Mouse (Mus musculus): ENCODE results near the gene Pold1. TPM values are rescaled to one million over a fixed set of nuclear protein-coding genes. Genes with fewer than 3 reads are reported as not detected.

Pold1 gene
- polyA plus RNA-seq, 1 experiment = 81.9 TPM

DNA sequence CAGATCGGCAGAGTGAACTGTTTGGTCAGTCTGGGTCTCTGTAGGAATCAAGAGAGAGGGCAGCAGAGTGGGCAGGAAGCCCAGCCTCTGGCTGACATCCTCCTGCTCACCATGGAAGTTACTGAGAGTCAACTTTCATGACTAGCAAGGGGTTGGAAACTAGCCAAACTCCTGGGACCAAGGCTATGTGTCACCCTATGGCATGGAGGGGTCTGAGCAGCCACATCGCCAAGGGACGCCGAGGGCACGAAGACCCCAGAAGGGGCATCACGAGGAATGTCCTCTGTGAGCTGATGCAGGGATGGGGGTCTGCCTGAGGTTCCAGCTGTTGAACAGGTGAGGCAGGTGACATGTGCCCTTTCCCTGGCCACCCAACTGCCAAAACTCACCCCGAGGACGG lies 60.1 kb downstream of the Pold1 start:
- TF ChIP-seq CTCF (IDR thresholded peaks at IDR 0.05; ENCODE audit: low read depth, low read length) (no peak), EP300 (IDR thresholded peaks at IDR 0.05; ENCODE audit: insufficient read depth, low read depth, low read length) (no peak), POLR2A (IDR thresholded peaks at IDR 0.05; ENCODE audit: insufficient read depth, low read length) (no peak)
- Histone ChIP-seq H3K9ac (ENCODE audit: low read depth, poor library complexity, severe bottlenecking) (no peak overlapping the region), H3K36me3 (ENCODE audit: control insufficient read depth, insufficient read depth, low read length, poor library complexity, severe bottlenecking) (no peaks in the 10 kb centered on the region), H3K27me3 (ENCODE audit: control insufficient read depth, insufficient read depth, low read length, poor library complexity, severe bottlenecking) (no peaks in the 10 kb centered on the region), H3K4me1 (ENCODE audit: control insufficient read depth, insufficient read depth, low read length) (peaks cover 14% of the 10 kb centered on the region), H3K9me3 (replicated peaks; ENCODE audit: control insufficient read depth, insufficient read depth, low read length, poor library complexity, severe bottlenecking) (no peaks in the 10 kb centered on the region), H3K4me3 (ENCODE audit: low read depth, low read length) (no peak overlapping the region), H3K27ac (ENCODE audit: insufficient read depth, low read length) (no peak overlapping the region)

DNA sequence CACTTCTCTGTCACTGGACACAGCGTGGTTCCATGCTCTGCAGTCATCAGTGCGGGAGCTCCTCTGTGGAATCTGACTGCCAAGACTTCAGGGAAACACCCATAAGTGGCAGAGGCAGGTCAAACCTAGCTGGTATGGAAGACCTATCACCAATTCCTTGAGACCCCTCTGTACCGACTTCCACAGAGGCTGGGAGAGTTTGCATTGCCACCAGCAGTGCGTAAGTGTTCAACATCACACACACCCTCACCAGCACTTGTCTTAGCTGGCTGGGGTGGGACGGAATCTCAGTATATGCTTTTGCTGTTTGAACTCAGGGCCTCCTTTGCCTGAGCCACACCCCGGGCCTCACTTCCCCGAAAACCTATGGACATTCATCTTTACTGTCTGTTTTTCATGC lies 60.7 kb downstream of the Pold1 start:
- H3K9ac ChIP-seq (ENCODE audit: low read depth, poor library complexity, severe bottlenecking) = no peak overlapping the region
- no peak overlapping the region for H3K27ac ChIP-seq (ENCODE audit: insufficient read depth, low read length)
- TF ChIP-seq POLR2A (IDR thresholded peaks at IDR 0.05; ENCODE audit: insufficient read depth, low read length) (no peak), EP300 (IDR thresholded peaks at IDR 0.05; ENCODE audit: insufficient read depth, low read depth, low read length) (no peak), CTCF (IDR thresholded peaks at IDR 0.05; ENCODE audit: low read depth, low read length) (no peak)
- H3K27me3 ChIP-seq (ENCODE audit: control insufficient read depth, insufficient read depth, low read length, poor library complexity, severe bottlenecking) = no peaks in the 10 kb centered on the region
- H3K4me3 ChIP-seq (ENCODE audit: low read depth, low read length) = no peak overlapping the region
- no peaks in the 10 kb centered on the region for H3K36me3 ChIP-seq (ENCODE audit: control insufficient read depth, insufficient read depth, low read length, poor library complexity, severe bottlenecking)
- peaks cover 14% of the 10 kb centered on the region for H3K4me1 ChIP-seq (ENCODE audit: control insufficient read depth, insufficient read depth, low read length)
- H3K9me3 ChIP-seq (replicated peaks; ENCODE audit: control insufficient read depth, insufficient read depth, low read length, poor library complexity, severe bottlenecking) = no peaks in the 10 kb centered on the region

DNA sequence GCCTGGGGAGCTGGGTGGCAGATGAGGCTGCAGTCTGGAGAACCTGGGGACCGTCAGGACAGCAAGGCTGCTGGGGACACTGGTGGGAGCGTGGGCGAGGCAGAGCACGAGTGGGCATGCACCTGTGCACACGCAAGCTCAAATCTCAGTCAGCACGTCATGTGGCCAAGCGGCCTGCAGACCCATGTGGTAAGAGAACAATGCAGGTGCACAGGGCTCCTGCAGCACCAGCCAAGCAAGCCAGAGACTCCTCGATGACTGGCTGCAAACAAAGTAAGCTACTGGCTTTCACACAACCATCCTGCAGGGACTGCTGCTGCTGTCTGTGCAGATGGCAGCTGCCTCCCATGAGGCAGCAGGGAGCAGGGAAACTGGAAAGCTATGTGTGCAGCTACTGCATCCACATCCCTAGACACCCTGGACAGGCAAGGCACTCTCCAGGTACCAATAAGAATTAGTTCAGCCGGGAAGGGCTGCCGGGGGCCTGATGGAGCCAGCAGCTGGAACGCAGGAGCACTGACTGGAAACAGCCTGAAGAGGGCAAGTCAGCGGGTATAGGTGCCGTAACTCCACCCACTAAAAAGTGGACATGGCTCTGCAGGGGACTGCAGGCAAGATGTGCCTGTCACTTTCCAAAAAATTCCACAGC lies 61.6 kb downstream of the Pold1 start:
- H3K4me3 ChIP-seq (ENCODE audit: low read depth, low read length) = no peak overlapping the region
- H3K4me1 ChIP-seq (ENCODE audit: control insufficient read depth, insufficient read depth, low read length) = peaks cover 14% of the 10 kb centered on the region
- no peaks in the 10 kb centered on the region for H3K36me3 ChIP-seq (ENCODE audit: control insufficient read depth, insufficient read depth, low read length, poor library complexity, severe bottlenecking)
- no peaks in the 10 kb centered on the region for H3K9me3 ChIP-seq (replicated peaks; ENCODE audit: control insufficient read depth, insufficient read depth, low read length, poor library complexity, severe bottlenecking)
- H3K27ac ChIP-seq (ENCODE audit: insufficient read depth, low read length) = no peak overlapping the region
- no peaks in the 10 kb centered on the region for H3K27me3 ChIP-seq (ENCODE audit: control insufficient read depth, insufficient read depth, low read length, poor library complexity, severe bottlenecking)
- no peak overlapping the region for H3K9ac ChIP-seq (ENCODE audit: low read depth, poor library complexity, severe bottlenecking)
- TF ChIP-seq CTCF (IDR thresholded peaks at IDR 0.05; ENCODE audit: low read depth, low read length) = no peak
- no peak for TF ChIP-seq EP300 (IDR thresholded peaks at IDR 0.05; ENCODE audit: insufficient read depth, low read depth, low read length)
- TF ChIP-seq POLR2A (IDR thresholded peaks at IDR 0.05; ENCODE audit: insufficient read depth, low read length) = no peak

DNA sequence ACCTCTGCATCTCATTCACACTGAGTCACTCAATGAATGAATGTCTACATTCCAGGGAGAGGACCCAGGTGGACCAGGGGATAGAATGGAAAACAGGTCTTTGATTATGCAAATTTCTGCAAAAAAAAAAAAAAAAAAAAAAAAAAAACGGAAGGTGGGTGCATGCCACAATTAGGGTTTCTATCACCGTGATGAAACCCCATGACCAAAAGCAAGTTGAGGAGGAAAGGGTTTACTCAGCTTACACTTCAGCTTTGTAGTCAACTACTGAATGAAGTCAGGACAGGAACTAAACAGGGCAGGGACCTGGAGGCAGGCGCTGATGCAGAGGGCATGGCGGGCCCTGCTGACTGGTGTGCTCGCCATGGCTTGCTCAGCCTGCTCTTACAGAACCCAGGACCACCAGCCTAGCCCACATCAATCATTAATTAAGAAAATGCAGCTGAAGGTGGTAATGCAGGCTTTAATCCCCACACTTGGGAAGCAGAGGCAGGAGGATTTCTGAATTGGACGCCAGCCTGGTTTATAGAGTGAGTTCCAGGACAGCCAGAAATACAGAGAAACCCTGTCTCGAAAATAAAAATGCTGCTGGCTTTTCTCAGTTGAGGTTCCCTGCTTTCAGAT lies 63.0 kb downstream of the Pold1 start:
- no peaks in the 10 kb centered on the region; the same call in 1 of the 2 replicates for H3K27me3 ChIP-seq (ENCODE audit: control insufficient read depth, insufficient read depth, low read length, poor library complexity, severe bottlenecking)
- 0 out of 2 replicates have a peak overlapping the region, but pooled peaks have one; percentile 14 for H3K27ac ChIP-seq (ENCODE audit: insufficient read depth, low read length)
- H3K36me3 ChIP-seq (ENCODE audit: control insufficient read depth, insufficient read depth, low read length, poor library complexity, severe bottlenecking) = no peaks in the 10 kb centered on the region
- peaks cover 14% of the 10 kb centered on the region for H3K4me1 ChIP-seq (ENCODE audit: control insufficient read depth, insufficient read depth, low read length)
- H3K9ac ChIP-seq (ENCODE audit: low read depth, poor library complexity, severe bottlenecking) = no peak overlapping the region
- TF ChIP-seq CTCF (IDR thresholded peaks at IDR 0.05; ENCODE audit: low read depth, low read length) (no peak), EP300 (IDR thresholded peaks at IDR 0.05; ENCODE audit: insufficient read depth, low read depth, low read length) (no peak), POLR2A (IDR thresholded peaks at IDR 0.05; ENCODE audit: insufficient read depth, low read length) (no peak)
- no peaks in the 10 kb centered on the region for H3K9me3 ChIP-seq (replicated peaks; ENCODE audit: control insufficient read depth, insufficient read depth, low read length, poor library complexity, severe bottlenecking)
- no peak overlapping the region for H3K4me3 ChIP-seq (ENCODE audit: low read depth, low read length)

DNA sequence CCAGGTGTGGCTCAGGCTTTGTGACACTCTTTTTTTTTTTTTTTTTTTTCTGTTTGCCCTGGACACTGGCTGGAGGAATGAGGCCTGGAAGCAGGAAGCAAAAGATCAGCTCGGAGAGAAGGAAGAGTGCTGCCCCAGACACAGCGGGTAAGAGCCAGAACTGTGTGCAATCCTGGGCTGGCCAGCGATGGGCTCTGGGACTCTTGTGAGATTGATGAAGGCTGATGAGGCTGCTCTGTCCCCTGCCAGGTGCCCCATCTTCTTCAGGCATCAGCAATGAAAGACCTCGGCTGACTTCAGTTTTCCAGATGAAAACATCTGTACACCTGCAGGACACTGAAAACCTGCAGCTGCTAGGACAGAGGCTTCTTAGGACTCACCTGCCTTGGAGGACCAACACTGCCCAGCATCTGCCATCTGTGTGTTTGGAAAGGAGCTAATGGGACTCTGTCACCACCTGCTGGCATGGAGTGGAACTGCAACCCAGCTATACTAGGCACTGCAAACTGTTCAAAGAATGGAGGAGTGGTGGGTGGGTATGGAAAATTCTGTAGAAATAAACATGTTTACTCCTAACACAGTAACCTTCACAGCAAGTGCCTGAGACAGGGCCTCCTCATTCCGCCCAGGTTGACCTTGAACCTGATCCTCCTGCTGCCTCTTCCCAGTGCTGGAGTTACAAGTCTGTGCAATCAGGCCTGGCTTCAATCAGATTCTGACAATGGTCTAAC lies 63.6 kb downstream of the Pold1 start:
- Histone ChIP-seq H3K27me3 (ENCODE audit: control insufficient read depth, insufficient read depth, low read length, poor library complexity, severe bottlenecking) (peaks cover 3% of the 10 kb centered on the region; the same call in 1 of the 2 replicates), H3K36me3 (ENCODE audit: control insufficient read depth, insufficient read depth, low read length, poor library complexity, severe bottlenecking) (no peaks in the 10 kb centered on the region), H3K27ac (ENCODE audit: insufficient read depth, low read length) (no peak overlapping the region), H3K4me1 (ENCODE audit: control insufficient read depth, insufficient read depth, low read length) (peaks cover 14% of the 10 kb centered on the region), H3K9ac (ENCODE audit: low read depth, poor library complexity, severe bottlenecking) (no peak overlapping the region), H3K9me3 (replicated peaks; ENCODE audit: control insufficient read depth, insufficient read depth, low read length, poor library complexity, severe bottlenecking) (no peaks in the 10 kb centered on the region), H3K4me3 (ENCODE audit: low read depth, low read length) (no peak overlapping the region)
- TF ChIP-seq CTCF (IDR thresholded peaks at IDR 0.05; ENCODE audit: low read depth, low read length) (peak; percentile 97), POLR2A (IDR thresholded peaks at IDR 0.05; ENCODE audit: insufficient read depth, low read length) (no peak), EP300 (IDR thresholded peaks at IDR 0.05; ENCODE audit: insufficient read depth, low read depth, low read length) (peak; percentile 92)

Measured in ES-Bruce4 (cell line).